Mouse (Mus musculus): ENCODE measurements around the gene Rab40c.

DNA sequence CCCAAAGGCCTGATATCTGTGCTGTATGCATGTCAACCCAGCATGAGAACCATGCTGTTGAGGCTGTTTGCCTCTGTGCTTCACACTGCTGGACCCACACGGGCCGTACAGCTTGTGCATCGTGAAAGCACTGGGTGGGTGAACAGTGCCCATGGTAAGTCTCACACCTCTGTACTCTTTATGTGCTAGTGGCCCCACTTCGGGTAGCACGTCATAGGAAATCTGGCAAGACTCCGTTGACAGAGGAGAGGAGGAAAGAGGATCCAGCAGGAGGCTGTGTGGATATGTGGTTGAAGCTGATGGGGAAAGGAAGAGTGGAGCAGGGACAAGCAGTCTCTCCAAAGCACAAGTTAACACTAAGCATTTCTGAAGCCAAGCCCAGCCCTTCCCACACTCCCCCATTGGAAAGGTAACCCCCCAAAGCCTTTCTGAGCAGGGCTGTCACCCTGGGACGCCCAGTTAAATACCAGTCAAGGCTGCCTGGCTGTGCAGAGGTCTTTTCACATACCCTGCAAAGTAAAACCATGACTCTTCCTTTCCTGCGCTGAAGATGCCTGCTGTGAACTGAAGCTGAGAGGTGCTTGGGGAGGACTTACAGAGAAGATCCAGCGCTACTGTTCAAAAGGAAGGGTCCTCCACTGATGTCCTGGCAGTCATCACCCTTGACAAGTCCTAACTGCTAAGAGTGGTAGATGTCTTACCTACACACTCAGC lies 1.3 kb downstream of the Rab40c start:
- TF ChIP-seq POLR2A (IDR thresholded peaks at IDR 0.05; ENCODE audit: extremely low read depth, insufficient read depth, low read length) (no peak), CTCF (IDR thresholded peaks at IDR 0.05; ENCODE audit: low read depth, low read length) (no peak)

Measured in liver, adult 2 months (tissue).